Mouse (Mus musculus): ENCODE measurements around the gene Ttll5. TPM values are rescaled to one million over a fixed set of nuclear protein-coding genes. Genes with fewer than 3 reads are reported as not detected.

Ttll5 gene
- total RNA-seq, 1 experiment from 2014 or later: 21.9 TPM

- no peak for DNase-seq
Observed at GRCm38 (mm10) chr12:85969571-85969970, 145.1 kb downstream of the Ttll5 start.

GRCm38 (mm10) chr12:85970191-85970590, 145.7 kb downstream of the Ttll5 start:
- DNase-seq: no peak

DNA sequence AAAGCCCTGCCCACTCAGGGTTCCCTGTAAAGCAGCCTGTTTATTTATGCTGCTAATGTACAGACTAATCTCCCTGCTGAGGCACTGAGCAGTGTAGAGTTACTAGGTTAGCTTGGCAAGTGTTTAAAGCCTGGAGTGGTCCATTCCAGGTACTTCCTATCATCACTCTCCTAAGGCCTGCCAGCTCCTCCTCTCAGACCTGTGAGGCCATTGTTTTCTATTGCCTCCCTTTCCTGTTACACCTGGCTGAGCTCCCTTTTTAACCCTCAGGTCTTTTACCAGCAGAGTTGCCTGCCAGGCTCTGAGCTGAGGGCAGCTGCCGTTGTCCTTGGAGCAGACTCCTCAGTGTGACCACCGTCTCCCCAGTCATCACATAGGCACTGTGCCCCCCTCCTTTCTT, 146.3 kb downstream of the Ttll5 start:
- no peak for DNase-seq

- DNase-seq: no peak
Observed at GRCm38 (mm10) chr12:85971655-85972054, 147.2 kb downstream of the Ttll5 start.

DNA sequence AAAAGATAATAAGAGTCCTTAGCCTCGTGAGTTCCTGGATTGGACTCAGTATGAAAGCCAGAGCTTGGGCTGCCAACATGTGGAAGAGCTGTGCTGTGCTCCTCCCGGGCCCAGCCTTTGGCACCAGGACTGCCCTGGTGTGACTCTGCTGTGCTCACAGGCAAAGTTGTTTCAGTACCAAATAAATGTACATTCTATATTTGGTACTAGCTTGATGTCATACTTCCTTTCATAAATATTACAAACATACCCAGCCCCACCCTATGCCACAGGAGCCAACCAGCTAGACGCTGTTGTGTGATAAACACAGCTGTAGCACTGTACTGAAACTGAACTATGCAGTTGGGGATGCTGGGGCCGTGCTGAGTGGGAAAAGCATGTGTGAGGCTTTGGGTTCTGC, 149.1 kb downstream of the Ttll5 start:
- DNase-seq: no peak

- no peak for DNase-seq
Observed at GRCm38 (mm10) chr12:85974030-85974429, 149.6 kb downstream of the Ttll5 start.

DNA sequence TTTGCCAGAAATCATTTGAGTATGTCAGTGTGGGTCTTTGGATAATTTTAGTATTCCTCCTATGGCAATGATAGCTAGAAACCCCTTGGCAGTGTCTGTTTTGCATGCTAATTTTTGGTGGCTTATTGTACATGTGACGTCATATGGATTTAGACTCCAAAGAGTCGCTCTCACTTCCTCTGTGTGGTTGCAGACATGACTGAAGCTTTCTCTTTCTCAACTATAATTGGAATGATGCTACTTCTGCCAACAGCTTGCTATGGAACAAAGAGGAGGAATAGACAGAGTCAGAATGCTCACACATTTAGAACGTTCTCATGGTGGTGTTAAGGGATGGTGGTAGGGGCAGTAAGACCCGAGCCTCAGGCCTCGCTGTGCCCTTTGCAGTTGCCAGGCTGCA, 155.5 kb downstream of the Ttll5 start:
- no peak for DNase-seq

DNA sequence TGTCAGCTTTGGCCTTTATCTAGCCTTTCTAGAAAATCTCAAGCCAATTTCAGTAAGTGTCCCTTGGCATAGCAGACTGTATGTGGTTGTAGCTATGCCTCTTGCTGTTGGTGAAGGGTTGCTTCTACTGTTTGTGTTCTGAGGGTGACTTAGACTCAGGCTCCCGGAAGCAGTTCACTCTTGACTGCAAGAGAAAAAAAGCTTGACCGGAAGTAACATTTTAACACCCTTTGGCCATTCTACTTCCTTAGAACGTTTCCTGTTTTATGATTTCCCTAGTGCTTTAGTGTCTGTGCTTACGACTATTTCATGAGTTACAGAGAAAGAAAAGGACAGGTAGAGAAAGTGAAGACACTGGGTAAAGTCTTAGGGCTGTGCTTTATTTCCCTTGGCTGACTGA, 161.1 kb downstream of the Ttll5 start:
- DNase-seq: no peak

GRCm38 (mm10) chr12:85986024-85986423, 161.6 kb downstream of the Ttll5 start:
- no peak for DNase-seq

- peak; percentile 20 for DNase-seq
Observed at GRCm38 (mm10) chr12:85986540-85987443, 162.3 kb downstream of the Ttll5 start.

GRCm38 (mm10) chr12:85987444-85987889, 163.0 kb downstream of the Ttll5 start:
- no peak for DNase-seq

- no peak for DNase-seq
Observed at GRCm38 (mm10) chr12:85988121-85988520, 163.7 kb downstream of the Ttll5 start.

GRCm38 (mm10) chr12:85988818-85989377, 164.4 kb downstream of the Ttll5 start:
- DNase-seq: no peak

DNA sequence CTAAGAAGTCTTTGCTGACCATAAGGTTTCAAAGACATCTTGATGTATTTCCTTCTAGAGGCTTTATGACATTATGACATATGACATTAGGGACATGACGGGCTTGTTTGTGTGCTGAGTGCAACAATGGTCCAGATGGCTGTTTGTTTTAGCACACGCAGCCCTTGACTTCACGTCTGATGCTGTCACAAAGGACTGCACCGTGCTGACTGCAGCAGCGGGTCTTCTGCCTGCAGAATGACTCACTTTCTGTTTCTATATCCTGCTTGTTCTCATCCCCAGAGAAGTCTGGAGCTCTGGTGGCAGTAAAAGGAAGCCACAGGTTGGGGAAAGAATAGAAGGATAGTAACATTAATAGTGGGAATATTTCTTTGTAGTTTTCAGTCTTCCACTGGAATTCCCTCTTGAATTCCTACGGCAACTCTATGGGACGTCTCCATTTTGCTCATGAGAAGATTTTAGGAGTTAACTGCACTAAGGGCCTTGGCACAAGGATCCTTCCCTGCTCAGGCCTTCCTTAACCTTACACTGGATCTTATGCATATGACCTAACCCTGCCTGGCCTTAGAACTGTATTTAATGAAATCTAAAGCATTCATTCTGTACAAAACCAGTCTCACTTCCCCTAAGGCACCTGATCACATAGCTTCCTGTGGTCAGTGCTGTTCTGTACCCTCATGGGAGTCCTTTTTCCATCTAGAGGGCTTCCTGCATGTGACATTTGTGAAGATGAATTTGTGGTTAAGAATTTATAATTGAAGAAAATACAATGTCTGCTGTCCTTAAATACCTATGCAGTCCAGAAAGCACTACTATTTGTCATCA, 167.8 kb downstream of the Ttll5 start:
- DNase-seq: peak; percentile 21

DNA sequence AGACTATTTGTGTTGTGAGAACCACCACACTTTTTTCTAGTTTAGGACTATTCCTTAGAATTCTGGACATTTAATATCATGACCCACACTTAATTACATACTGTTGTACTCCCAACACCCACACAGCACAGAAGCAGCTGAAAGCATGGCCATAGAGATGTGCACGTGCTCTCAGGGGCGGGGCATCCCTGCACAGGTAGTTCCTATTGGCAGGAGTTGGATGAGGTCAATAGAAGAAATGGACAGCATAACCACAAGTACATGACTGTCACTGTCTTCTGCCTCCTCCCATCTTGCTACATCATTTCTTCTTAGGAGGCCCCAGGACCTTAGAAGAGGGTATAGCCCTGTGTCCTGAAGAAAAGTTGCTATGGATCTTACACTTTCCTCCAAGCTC, 168.4 kb downstream of the Ttll5 start:
- no peak for DNase-seq

GRCm38 (mm10) chr12:85993790-85994360, 169.4 kb downstream of the Ttll5 start:
- DNase-seq: no peak

DNA sequence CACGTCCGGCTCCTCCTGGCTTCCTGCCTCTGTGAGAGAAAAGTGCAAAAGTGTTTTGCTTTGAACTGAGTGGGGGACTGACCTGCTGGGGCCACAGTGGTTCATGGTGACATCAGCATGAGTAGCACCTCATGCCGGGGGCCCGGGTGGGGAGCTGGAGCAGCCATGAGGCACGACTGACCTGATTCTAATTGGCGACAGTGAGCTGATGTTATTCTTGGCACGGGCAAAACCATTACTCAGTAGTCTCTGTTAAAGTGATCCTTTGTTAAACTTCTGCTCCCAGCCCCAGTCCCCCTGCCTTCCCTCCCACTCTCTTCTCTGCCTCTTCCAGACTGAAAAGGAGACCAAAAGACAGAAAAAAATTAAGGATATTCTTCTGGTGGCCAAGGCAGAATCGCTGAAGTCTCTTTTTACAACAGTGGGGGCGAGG, 176.2 kb downstream of the Ttll5 start:
- peak; percentile 77 for DNase-seq

DNA sequence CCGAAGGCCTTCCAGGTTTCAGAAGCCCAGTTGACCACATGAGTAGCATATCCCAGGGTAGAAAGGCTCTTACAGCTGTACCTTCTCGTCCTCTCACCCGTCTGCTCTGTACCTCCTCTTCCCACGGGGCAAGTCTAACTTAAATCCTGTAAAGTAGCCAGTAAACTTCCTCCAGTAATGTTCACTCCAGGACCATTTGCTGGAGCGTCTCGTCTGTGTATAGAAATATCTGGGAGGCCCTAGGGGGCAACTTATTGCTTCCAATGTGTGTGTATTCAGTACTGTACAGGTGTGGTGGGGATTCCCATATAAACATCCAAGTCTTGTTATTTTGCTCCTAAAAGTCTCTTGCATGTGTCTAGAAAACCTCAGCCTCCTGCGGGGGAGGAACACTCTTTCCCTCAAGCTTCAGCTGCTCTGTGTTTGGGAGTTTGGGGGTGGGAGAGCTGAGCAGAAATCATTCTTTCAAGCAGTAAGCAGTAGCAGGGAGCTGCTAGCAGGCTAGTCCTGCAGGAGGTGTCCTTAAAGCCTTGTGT, 176.7 kb downstream of the Ttll5 start:
- DNase-seq: no peak

GRCm38 (mm10) chr12:86004627-86005026, 180.2 kb downstream of the Ttll5 start:
- no peak for DNase-seq

DNA sequence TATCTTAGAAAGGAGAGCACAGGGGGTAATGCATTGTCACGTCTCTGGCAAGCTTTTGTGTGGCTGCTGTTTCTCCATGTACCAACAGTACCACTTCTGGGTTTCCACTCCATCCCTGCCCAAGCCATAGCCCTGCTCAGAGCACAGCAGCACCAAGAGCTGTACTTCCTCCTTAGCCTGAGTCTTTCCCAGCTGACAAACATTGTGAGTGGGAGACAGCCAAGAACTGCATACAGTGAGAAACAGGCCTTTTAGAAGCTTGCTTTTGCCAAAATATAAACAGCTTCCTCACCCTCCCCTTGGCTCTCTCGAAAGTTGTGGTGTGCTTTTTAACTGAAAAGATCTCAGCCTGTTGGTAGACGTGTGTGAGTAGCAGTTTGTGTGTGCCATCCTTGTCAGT, 182.9 kb downstream of the Ttll5 start:
- DNase-seq: no peak

- no peak for DNase-seq
Observed at GRCm38 (mm10) chr12:86010656-86011055, 186.2 kb downstream of the Ttll5 start.

GRCm38 (mm10) chr12:86012195-86012594, 187.7 kb downstream of the Ttll5 start:
- DNase-seq: no peak
